Mouse (Mus musculus): ENCODE measurements around the gene Cdc42bpa. TPM values are rescaled to one million over a fixed set of nuclear protein-coding genes. Genes with fewer than 3 reads are reported as not detected.

Gene Cdc42bpa
- 0.37 and 1.7 TPM in 2 replicates for total RNA-seq (2017)

- ATAC-seq (ENCODE audit: extremely low read depth, insufficient number of reproducible peaks, low FRiP score, poor library complexity, severe bottlenecking) = no peak
Observed at GRCm38 (mm10) chr1:179959721-179960542, at the start of gene Cdc42bpa. Gene Cdc42bpa (plus strand): TSS chr1:179960472.

GRCm38 (mm10) chr1:179913471-179913870 is 46.8 kb upstream of the Cdc42bpa start:
- no peak for ATAC-seq (ENCODE audit: extremely low read depth, insufficient number of reproducible peaks, low FRiP score, poor library complexity, severe bottlenecking)

GRCm38 (mm10) chr1:179917036-179917435 is 43.2 kb upstream of the Cdc42bpa start:
- no peak for ATAC-seq (ENCODE audit: extremely low read depth, insufficient number of reproducible peaks, low FRiP score, poor library complexity, severe bottlenecking)

GRCm38 (mm10) chr1:179917481-179917880 is 42.8 kb upstream of the Cdc42bpa start:
- no peak for ATAC-seq (ENCODE audit: extremely low read depth, insufficient number of reproducible peaks, low FRiP score, poor library complexity, severe bottlenecking)

GRCm38 (mm10) chr1:179919656-179920436 is 40.4 kb upstream of the Cdc42bpa start:
- ATAC-seq (ENCODE audit: extremely low read depth, insufficient number of reproducible peaks, low FRiP score, poor library complexity, severe bottlenecking) = no peak

GRCm38 (mm10) chr1:179923661-179924405 is 36.4 kb upstream of the Cdc42bpa start:
- no peak for ATAC-seq (ENCODE audit: extremely low read depth, insufficient number of reproducible peaks, low FRiP score, poor library complexity, severe bottlenecking)

GRCm38 (mm10) chr1:179926240-179926639 is 34.0 kb upstream of the Cdc42bpa start:
- no peak for ATAC-seq (ENCODE audit: extremely low read depth, insufficient number of reproducible peaks, low FRiP score, poor library complexity, severe bottlenecking)

GRCm38 (mm10) chr1:179927102-179927501 is 33.2 kb upstream of the Cdc42bpa start:
- ATAC-seq (ENCODE audit: extremely low read depth, insufficient number of reproducible peaks, low FRiP score, poor library complexity, severe bottlenecking) = no peak

- ATAC-seq (ENCODE audit: extremely low read depth, insufficient number of reproducible peaks, low FRiP score, poor library complexity, severe bottlenecking) = no peak
Observed at GRCm38 (mm10) chr1:179928822-179929221, 31.4 kb upstream of the Cdc42bpa start.

GRCm38 (mm10) chr1:179931247-179931646 is 29.0 kb upstream of the Cdc42bpa start:
- ATAC-seq (ENCODE audit: extremely low read depth, insufficient number of reproducible peaks, low FRiP score, poor library complexity, severe bottlenecking) = no peak

GRCm38 (mm10) chr1:179934064-179934463 is 26.2 kb upstream of the Cdc42bpa start:
- no peak for ATAC-seq (ENCODE audit: extremely low read depth, insufficient number of reproducible peaks, low FRiP score, poor library complexity, severe bottlenecking)

- ATAC-seq (ENCODE audit: extremely low read depth, insufficient number of reproducible peaks, low FRiP score, poor library complexity, severe bottlenecking) = no peak
Observed at GRCm38 (mm10) chr1:179940071-179940786, 20.0 kb upstream of the Cdc42bpa start.

GRCm38 (mm10) chr1:179940787-179941352 is 19.4 kb upstream of the Cdc42bpa start:
- ATAC-seq (ENCODE audit: extremely low read depth, insufficient number of reproducible peaks, low FRiP score, poor library complexity, severe bottlenecking) = no peak

- no peak for ATAC-seq (ENCODE audit: extremely low read depth, insufficient number of reproducible peaks, low FRiP score, poor library complexity, severe bottlenecking)
Observed at GRCm38 (mm10) chr1:179945017-179945416, 15.3 kb upstream of the Cdc42bpa start.

GRCm38 (mm10) chr1:179946616-179947015 is 13.7 kb upstream of the Cdc42bpa start:
- no peak for ATAC-seq (ENCODE audit: extremely low read depth, insufficient number of reproducible peaks, low FRiP score, poor library complexity, severe bottlenecking)

GRCm38 (mm10) chr1:179947653-179948052 is 12.6 kb upstream of the Cdc42bpa start:
- no peak for ATAC-seq (ENCODE audit: extremely low read depth, insufficient number of reproducible peaks, low FRiP score, poor library complexity, severe bottlenecking)

- no peak for ATAC-seq (ENCODE audit: extremely low read depth, insufficient number of reproducible peaks, low FRiP score, poor library complexity, severe bottlenecking)
Observed at GRCm38 (mm10) chr1:179951597-179951996, 8.7 kb upstream of the Cdc42bpa start.

- ATAC-seq (ENCODE audit: extremely low read depth, insufficient number of reproducible peaks, low FRiP score, poor library complexity, severe bottlenecking) = no peak
Observed at GRCm38 (mm10) chr1:179953251-179953650, 7.0 kb upstream of the Cdc42bpa start.

Measured in neutrophil, adult 5-6 weeks (primary cell).